Mouse (Mus musculus): ENCODE data around the gene Letm1.

Letm1 gene

GRCm38 (mm10) chr5:33738341-33738740, 44.3 kb downstream of the Letm1 start:
- DNase-seq (ENCODE audit: low read depth, low spot score), result no peak

- peak; percentile 64 for DNase-seq (ENCODE audit: low read depth, low spot score)
Measured at GRCm38 (mm10) chr5:33737903-33738321, 44.7 kb downstream of the Letm1 start.

GRCm38 (mm10) chr5:33736230-33736629, 46.4 kb downstream of the Letm1 start:
- no peak for DNase-seq (ENCODE audit: low read depth, low spot score)

GRCm38 (mm10) chr5:33735412-33736092, 47.1 kb downstream of the Letm1 start:
- DNase-seq (ENCODE audit: low read depth, low spot score), result no peak

GRCm38 (mm10) chr5:33733837-33734236, 48.8 kb downstream of the Letm1 start:
- DNase-seq (ENCODE audit: low read depth, low spot score), result no peak

GRCm38 (mm10) chr5:33731051-33731450, 51.6 kb downstream of the Letm1 start:
- peak; percentile 41 for DNase-seq (ENCODE audit: low read depth, low spot score)

GRCm38 (mm10) chr5:33730516-33730915, 52.1 kb downstream of the Letm1 start:
- peak; percentile 15 for DNase-seq (ENCODE audit: low read depth, low spot score)

GRCm38 (mm10) chr5:33728841-33729240, 53.8 kb downstream of the Letm1 start:
- DNase-seq (ENCODE audit: low read depth, low spot score), result no peak

- DNase-seq (ENCODE audit: low read depth, low spot score), result no peak
Measured at GRCm38 (mm10) chr5:33726891-33727290, 55.7 kb downstream of the Letm1 start.

- DNase-seq (ENCODE audit: low read depth, low spot score), result no peak
Measured at GRCm38 (mm10) chr5:33726081-33726647, 56.5 kb downstream of the Letm1 start.

- DNase-seq (ENCODE audit: low read depth, low spot score), result peak; percentile 31
Measured at GRCm38 (mm10) chr5:33723641-33724465, 58.8 kb downstream of the Letm1 start.

GRCm38 (mm10) chr5:33723019-33723640, 59.5 kb downstream of the Letm1 start:
- peak; percentile 10 for DNase-seq (ENCODE audit: low read depth, low spot score)

- peak; percentile 33 for DNase-seq (ENCODE audit: low read depth, low spot score)
Measured at GRCm38 (mm10) chr5:33722266-33723018, 60.2 kb downstream of the Letm1 start.

GRCm38 (mm10) chr5:33721541-33722265, 60.9 kb downstream of the Letm1 start, which contains the start of gene Fgfr3:
TSS of gene Fgfr3 (plus strand) at chr5:33721674.
- peak; percentile 64 for DNase-seq (ENCODE audit: low read depth, low spot score)

- DNase-seq (ENCODE audit: low read depth, low spot score), result peak; percentile 21
Measured at GRCm38 (mm10) chr5:33720852-33721490, 61.6 kb downstream of the Letm1 start.

- DNase-seq (ENCODE audit: low read depth, low spot score), result peak; percentile 38
Measured at GRCm38 (mm10) chr5:33718460-33718859, 64.2 kb downstream of the Letm1 start.

GRCm38 (mm10) chr5:33716467-33716866, 66.2 kb downstream of the Letm1 start:
- no peak for DNase-seq (ENCODE audit: low read depth, low spot score)

GRCm38 (mm10) chr5:33715182-33715581, 67.4 kb downstream of the Letm1 start:
- no peak for DNase-seq (ENCODE audit: low read depth, low spot score)

GRCm38 (mm10) chr5:33712550-33712949, 70.1 kb downstream of the Letm1 start:
- DNase-seq (ENCODE audit: low read depth, low spot score), result no peak

GRCm38 (mm10) chr5:33709037-33709436, 73.6 kb downstream of the Letm1 start:
- DNase-seq (ENCODE audit: low read depth, low spot score), result no peak

Measured in R1 (cell line).